Mouse (Mus musculus) embryo, embryonic 10 days (tissue): ENCODE data around the gene Btbd9.

ENCODE experiments used
- DNase-seq: peaks from one replicate; pipeline ENCODE4 v3.0.0-alpha.2; 2015; ENCODE audit warnings: low spot score

Btbd9 gene

DNA sequence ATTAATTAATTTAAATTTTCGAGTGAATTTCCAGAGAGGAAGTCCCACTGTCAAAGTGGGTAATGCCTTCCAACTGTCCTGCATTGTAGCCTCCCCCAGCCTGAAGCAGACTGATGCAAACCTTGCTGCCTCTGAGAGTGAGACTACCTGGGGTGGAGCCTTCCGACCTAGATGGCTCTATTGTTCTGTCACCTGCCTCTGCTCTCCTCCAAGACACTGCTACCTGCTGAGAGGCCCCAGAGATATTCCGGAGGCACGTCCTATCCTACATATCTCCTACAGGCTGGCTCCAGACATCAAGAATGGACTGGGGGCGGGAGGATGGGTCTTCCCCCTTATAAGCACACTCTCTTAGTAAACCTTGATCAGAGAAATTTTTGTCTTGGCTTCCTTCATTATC lies 22.0 kb upstream of the Btbd9 start:
- no peak for DNase-seq

- no peak for DNase-seq
Observed at GRCm38 (mm10) chr17:30597786-30598185, 21.5 kb upstream of the Btbd9 start.

GRCm38 (mm10) chr17:30594846-30595245 lies 18.6 kb upstream of the Btbd9 start:
- DNase-seq: no peak

DNA sequence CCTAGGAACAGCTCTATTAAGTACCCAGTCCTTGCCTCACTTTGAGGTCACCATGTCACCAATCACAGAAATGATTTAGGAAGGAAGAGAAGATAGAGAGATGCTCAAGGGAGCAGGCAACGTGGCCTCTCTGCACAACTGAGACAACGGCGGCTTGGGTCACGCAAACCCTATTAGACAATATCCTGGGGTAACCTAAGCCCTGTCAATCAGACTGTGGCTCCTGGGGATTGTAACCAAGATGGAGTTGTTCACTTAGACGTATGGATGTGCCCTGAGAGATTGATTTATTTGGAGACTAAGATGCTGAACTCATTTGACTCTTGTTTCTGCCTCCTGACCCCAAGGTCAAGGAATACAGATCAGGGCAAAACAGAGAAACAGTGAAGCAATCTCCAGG lies 18.1 kb upstream of the Btbd9 start:
- peak; percentile 39 for DNase-seq

- peak; percentile 45 for DNase-seq
Observed at GRCm38 (mm10) chr17:30590417-30591198, 14.3 kb upstream of the Btbd9 start.

- DNase-seq: no peak
Observed at GRCm38 (mm10) chr17:30583258-30584001, 7.1 kb upstream of the Btbd9 start.

- DNase-seq: no peak
Observed at GRCm38 (mm10) chr17:30582313-30582712, 6.0 kb upstream of the Btbd9 start.

- DNase-seq: no peak
Observed at GRCm38 (mm10) chr17:30581201-30581600, 4.9 kb upstream of the Btbd9 start.

- DNase-seq: no peak
Observed at GRCm38 (mm10) chr17:30580781-30581180, 4.5 kb upstream of the Btbd9 start.

DNA sequence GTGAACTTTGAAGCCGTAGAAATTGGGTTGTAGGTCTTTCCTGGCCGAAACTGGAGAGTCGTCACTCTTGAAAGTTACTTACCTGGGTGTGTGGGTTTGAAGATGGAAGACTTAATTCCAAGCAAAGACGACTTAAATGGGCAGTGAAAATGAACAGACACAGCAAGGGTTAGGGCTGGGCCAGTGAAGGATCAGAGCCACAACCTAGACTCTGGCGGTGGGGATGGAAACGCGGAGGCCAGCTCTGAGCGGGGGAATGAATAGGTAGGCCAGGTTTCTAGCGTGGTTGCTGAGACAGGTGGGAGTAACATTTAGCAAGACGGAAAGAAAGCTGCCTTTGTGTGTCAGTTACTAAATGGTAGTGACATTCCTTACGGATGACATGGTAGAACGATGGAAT lies 658 bp upstream of the Btbd9 start:
- DNase-seq: no peak

DNA sequence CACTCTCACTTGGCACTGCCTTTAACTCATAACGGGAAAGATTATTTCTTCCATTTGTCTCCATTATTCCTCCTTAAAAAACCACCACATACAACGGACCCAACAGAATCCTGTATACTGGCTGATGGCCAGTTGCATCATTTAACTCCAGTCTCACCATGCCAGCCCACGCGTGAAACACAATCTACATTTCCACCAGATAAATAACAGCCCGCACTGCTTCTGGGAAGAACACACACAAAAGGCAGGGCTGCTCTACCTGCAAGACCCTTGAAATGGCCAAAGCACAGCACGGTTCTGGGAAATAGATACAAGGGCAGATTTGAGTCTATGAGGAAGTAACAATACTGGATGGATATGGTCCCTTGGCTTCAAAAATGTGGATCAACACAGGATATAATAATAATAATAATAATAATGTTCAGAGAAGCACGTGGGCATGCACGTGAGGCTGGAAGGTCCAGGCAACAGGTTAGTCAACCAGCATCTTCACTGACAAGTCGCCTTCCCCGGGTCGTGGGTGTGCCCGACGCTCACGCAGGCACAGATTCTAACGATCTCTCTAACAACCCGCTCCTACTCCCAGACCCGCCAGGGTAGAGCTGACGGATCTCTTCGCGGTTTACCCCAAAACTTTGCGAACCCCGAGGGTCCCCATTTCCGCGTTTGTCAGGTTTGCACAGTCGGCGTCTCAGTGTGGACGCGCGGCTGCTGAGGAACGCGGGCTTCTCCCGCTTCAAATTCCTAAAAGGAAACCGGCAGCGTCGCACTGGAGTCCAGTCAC lies 975 bp downstream of the Btbd9 start:
- DNase-seq: peak; percentile 33

GRCm38 (mm10) chr17:30574783-30575075 lies 1.6 kb downstream of the Btbd9 start:
- no peak for DNase-seq

GRCm38 (mm10) chr17:30573990-30574782 lies 2.1 kb downstream of the Btbd9 start:
- no peak for DNase-seq

- DNase-seq: no peak
Observed at GRCm38 (mm10) chr17:30570971-30571370, 5.3 kb downstream of the Btbd9 start.

DNA sequence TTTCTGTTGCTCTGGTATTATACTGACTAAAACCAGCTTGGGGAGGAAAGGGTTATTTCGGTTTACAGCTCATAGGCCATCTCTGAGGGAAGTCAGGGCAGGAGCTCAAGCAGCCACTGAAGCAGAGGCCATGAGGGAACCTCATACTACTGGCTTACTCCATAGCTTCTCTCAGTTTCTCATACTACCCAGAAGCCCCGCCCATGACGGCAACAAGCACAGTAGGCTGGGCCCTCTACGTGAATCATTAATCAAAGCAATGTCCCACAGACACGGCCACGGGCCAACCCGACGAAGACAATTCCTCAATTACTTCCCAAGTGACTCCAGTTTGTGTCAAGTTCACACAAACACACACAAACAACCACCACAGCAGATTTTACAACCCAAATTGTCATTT lies 6.1 kb downstream of the Btbd9 start:
- no peak for DNase-seq

- DNase-seq: no peak
Observed at GRCm38 (mm10) chr17:30568473-30568872, 7.8 kb downstream of the Btbd9 start.

- DNase-seq: no peak
Observed at GRCm38 (mm10) chr17:30564971-30565370, 11.3 kb downstream of the Btbd9 start.

DNA sequence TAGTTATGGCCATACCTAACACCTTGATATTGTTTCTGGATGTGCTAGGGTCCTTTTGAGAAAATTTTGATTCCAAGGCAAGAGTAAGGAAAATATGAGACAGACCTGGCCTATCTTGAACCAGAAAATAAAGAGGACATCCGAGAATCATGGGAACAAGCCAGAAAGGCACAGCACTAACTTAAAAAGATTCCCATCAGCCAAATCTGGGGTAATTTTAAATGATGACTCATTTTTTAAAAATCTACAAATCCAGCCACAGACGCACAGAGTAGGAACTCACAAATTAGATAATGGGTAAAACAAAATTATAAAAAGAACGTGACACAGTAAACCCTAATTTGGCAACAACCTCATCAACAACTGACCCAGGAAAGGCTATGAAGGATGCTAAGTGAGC lies 11.9 kb downstream of the Btbd9 start:
- DNase-seq: no peak

GRCm38 (mm10) chr17:30563484-30564075 lies 12.7 kb downstream of the Btbd9 start:
- no peak for DNase-seq

GRCm38 (mm10) chr17:30562770-30563169 lies 13.5 kb downstream of the Btbd9 start:
- DNase-seq: no peak

DNA sequence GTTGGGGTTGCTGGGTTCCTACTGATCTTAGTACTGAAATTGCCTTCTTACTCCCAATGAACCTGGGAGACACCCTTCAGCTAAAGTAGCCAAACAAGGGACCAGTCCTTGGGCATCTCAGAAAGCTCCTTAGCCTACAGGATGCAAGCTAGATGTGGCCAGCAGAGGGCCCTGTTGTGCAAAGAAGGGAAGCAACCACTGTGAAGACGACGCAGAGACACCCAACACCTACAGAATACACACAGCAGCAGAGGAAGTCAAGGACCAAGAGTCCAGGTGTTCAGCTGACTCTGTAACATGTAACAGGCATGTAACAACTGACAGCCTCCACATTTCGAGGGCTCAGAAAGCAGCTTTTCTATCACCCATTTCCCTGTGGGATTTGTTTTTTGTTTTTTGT lies 16.8 kb downstream of the Btbd9 start:
- DNase-seq: peak; percentile 69

DNA sequence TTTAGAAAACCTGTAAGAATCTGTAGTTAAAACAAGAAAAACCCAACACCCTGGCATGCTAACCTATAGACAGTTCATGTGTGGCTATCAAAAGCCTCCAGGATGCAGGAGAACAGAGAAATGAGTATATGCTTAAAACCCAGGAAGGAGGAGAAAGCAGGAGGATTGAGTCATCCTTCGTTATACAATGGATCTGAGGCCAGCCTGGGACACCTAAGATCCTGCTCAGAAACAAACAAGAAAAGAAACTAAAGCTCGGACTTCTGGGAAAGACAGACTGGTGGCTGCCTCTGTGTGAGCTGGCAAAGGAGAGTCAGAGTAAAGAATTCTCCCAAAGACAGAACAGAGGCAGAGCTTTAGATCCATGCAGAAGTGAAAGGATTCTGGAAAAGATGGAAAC lies 17.7 kb downstream of the Btbd9 start:
- DNase-seq: no peak
